11 mouse cellular contexts compared by ENCODE assay signal in genomic region chr10:10477429-10477828, GRCm38 (mm10). TPM values are rescaled to one million over a fixed set of nuclear protein-coding genes. Genes with fewer than 3 reads are reported as not detected.
A peak's percentile ranks its signal among the peaks of the same experiment; 100 is the strongest.
DNase-seq lines count a peak whose midpoint lies in the region; ATAC-seq and TF ChIP-seq lines count a peak whose summit lies in the region.
"Not testable (repeated sequence)": the region's sequence is repeated elsewhere in the genome, so short reads cannot be mapped to it uniquely, and the experiment has no call there.
"Had no signal": no experiment of that assay in that cellular context is flagged by ENCODE, and none has a peak within 500 bp of the region (broad histone marks: within the 10 kb centered on the region; RNA-seq: fewer than 3 reads in every experiment).

No protein-coding gene starts in this region.

- H3K79me2 ChIP-seq in liver, adult 2 months (ENCODE audit: control insufficient read depth, insufficient read depth, low read length): not testable (repeated sequence)

- not testable (repeated sequence) for H3K4me3 ChIP-seq in heart, embryonic 15.5 days; intestine, embryonic 15.5 days (replicated peaks); limb, embryonic 12.5 days (replicated peaks); liver, adult 2 months (ENCODE audit: insufficient read depth, low read depth, low read length); stomach, embryonic 16.5 days (replicated peaks; ENCODE audit: low read length)

- WGBS in heart, embryonic 15.5 days: 57% methylated on average over 10 of the region's 10 CpGs
- 49% methylated on average over 10 of the region's 10 CpGs for WGBS in intestine, embryonic 15.5 days
- WGBS in limb, embryonic 12.5 days: 55% methylated on average over 10 of the region's 10 CpGs
- 50% methylated on average over 10 of the region's 10 CpGs for WGBS in liver, adult 2 months
- 48% methylated on average over 10 of the region's 10 CpGs for WGBS in stomach, embryonic 16.5 days

- H3K9me3 ChIP-seq in heart, embryonic 15.5 days (replicated peaks); intestine, embryonic 15.5 days; limb, embryonic 12.5 days; stomach, embryonic 16.5 days (replicated peaks; ENCODE audit: control insufficient read depth, low read length): not testable (repeated sequence)

- H3K27me3 ChIP-seq in heart, embryonic 15.5 days; intestine, embryonic 15.5 days (replicated peaks); limb, embryonic 12.5 days; liver, adult 2 months (ENCODE audit: control insufficient read depth, insufficient read depth, low read length); stomach, embryonic 16.5 days (ENCODE audit: control insufficient read depth, insufficient read depth, low read length): not testable (repeated sequence)

- peak overlapping the region; percentile 18; the same call in 1 of the 2 replicates for H3K4me2 ChIP-seq in heart, embryonic 15.5 days
- not testable (repeated sequence) for H3K4me2 ChIP-seq in intestine, embryonic 15.5 days (replicated peaks); stomach, embryonic 16.5 days (ENCODE audit: low read depth, low read length)
- H3K4me2 ChIP-seq in limb, embryonic 12.5 days: 0 out of 2 replicates have a peak overlapping the region, but pooled peaks have one; percentile 4

- peak; percentile 10 for DNase-seq in liver, adult 2 months (ENCODE audit: extremely low read depth, low read depth, low spot score)
- peak; percentile 20 for DNase-seq in lung, postnatal 25 days (ENCODE audit: low spot score)
- peak; percentile 15 for DNase-seq in thymus, postnatal 4 days

- not testable (repeated sequence) for TF ChIP-seq POLR2A in liver, adult 2 months (IDR thresholded peaks at IDR 0.05; ENCODE audit: extremely low read depth, insufficient read depth, low read length)

- H3K27ac ChIP-seq in heart, embryonic 15.5 days; intestine, embryonic 15.5 days; limb, embryonic 12.5 days; liver, adult 2 months (replicated peaks; ENCODE audit: insufficient read depth, low read depth, low read length); stomach, embryonic 16.5 days (ENCODE audit: low read length): not testable (repeated sequence)

- TF ChIP-seq CTCF in liver, adult 2 months (IDR thresholded peaks at IDR 0.05; ENCODE audit: low read depth, low read length): not testable (repeated sequence)

- H3K36me3 ChIP-seq in heart, embryonic 15.5 days; intestine, embryonic 15.5 days; limb, embryonic 12.5 days; liver, adult 2 months (ENCODE audit: control insufficient read depth, insufficient read depth, low read length); stomach, embryonic 16.5 days (ENCODE audit: control insufficient read depth, insufficient read depth, low read length): not testable (repeated sequence)

- H3K9ac ChIP-seq in heart, embryonic 15.5 days; intestine, embryonic 15.5 days; limb, embryonic 12.5 days (replicated peaks); liver, adult 2 months (ENCODE audit: low read depth, low read length); stomach, embryonic 16.5 days (ENCODE audit: low read length): not testable (repeated sequence)

- not testable (repeated sequence) for H3K4me1 ChIP-seq in heart, embryonic 15.5 days (replicated peaks); intestine, embryonic 15.5 days (replicated peaks); limb, embryonic 12.5 days (replicated peaks); liver, adult 2 months (ENCODE audit: control insufficient read depth, insufficient read depth, low read length); stomach, embryonic 16.5 days (ENCODE audit: control insufficient read depth, insufficient read depth, low read length)

- ATAC-seq in heart, embryonic 15.5 days (replicated peaks; ENCODE audit: insufficient number of reproducible peaks, insufficient read depth, low FRiP score, low read depth); limb, embryonic 12.5 days (ENCODE audit: insufficient number of reproducible peaks, insufficient read depth, low FRiP score, low TSS enrichment, low read depth): not testable (repeated sequence)
- peak; percentile 56 for ATAC-seq in intestine, embryonic 15.5 days
- peak; percentile 29; the same call in 1 of the 2 replicates for ATAC-seq in stomach, embryonic 16.5 days (ENCODE audit: insufficient read depth, low FRiP score)

RNA-seq across cellular contexts. Expression of gene Adgb, which starts 5.3 kb away (rescaled TPM):
- 0.08 and 0.18 TPM in 2 replicates for polyA plus RNA-seq in heart, embryonic 15.5 days (2015; fragmentation: Nextera tagmentation; extraction: Ambion mirVana)
- polyA plus RNA-seq in intestine, embryonic 15.5 days (2015; fragmentation: Nextera tagmentation; extraction: Ambion mirVana): 0.13 and 0.31 TPM in 2 replicates
- polyA plus RNA-seq in limb, embryonic 12.5 days (2016; fragmentation: Nextera tagmentation; extraction: Ambion mirVana): 0.16 and 0.33 TPM in 2 replicates
- 0.83 and 0.94 TPM in 2 replicates for total RNA-seq in liver, adult 2 months (2014; rRNA removed)
- 0.12 and 0.33 TPM in 2 replicates for polyA plus RNA-seq in liver, adult 2 months (2012; rRNA removed)
- polyA plus RNA-seq in stomach, embryonic 16.5 days (2015; fragmentation: Nextera tagmentation; extraction: Ambion mirVana): 0.17 and 0.48 TPM in 2 replicates
- total RNA-seq: ES-E14, MEL had no signal
- polyA plus RNA-seq: C2C12; erythroblast, embryonic 14.5 days had no signal
